Mouse (Mus musculus): ENCODE results near the gene Serinc5. TPM values are rescaled to one million over a fixed set of nuclear protein-coding genes. Genes with fewer than 3 reads are reported as not detected.

Serinc5 gene
- polyA plus RNA-seq, 1 experiment from 2014 or later, result 12.4 TPM

GRCm38 (mm10) chr13:92733741-92734140 lies 122.8 kb downstream of the Serinc5 start:
- WGBS, result 86% methylated on average over 11 of the region's 11 CpGs
- H3K4me3 ChIP-seq, result no peak overlapping the region
- no peak overlapping the region for H3K27ac ChIP-seq
- no peaks in the 10 kb centered on the region for H3K36me3 ChIP-seq
- no peak overlapping the region for H3K4me2 ChIP-seq (replicated peaks)
- no peak overlapping the region for H3K9ac ChIP-seq
- H3K4me1 ChIP-seq, result no peaks in the 10 kb centered on the region
- H3K9me3 ChIP-seq, result no peaks in the 10 kb centered on the region
- no peaks in the 10 kb centered on the region for H3K27me3 ChIP-seq
- ATAC-seq (ENCODE audit: insufficient number of reproducible peaks, insufficient read depth, low FRiP score, low TSS enrichment), result no peak

GRCm38 (mm10) chr13:92735693-92736092 lies 124.8 kb downstream of the Serinc5 start:
- no peaks in the 10 kb centered on the region for H3K4me1 ChIP-seq
- no peak overlapping the region for H3K4me2 ChIP-seq (replicated peaks)
- no peak overlapping the region for H3K4me3 ChIP-seq
- no peaks in the 10 kb centered on the region for H3K27me3 ChIP-seq
- WGBS, result 55% methylated on average over 1 of the region's 1 CpGs
- no peaks in the 10 kb centered on the region for H3K36me3 ChIP-seq
- no peak overlapping the region for H3K27ac ChIP-seq
- H3K9me3 ChIP-seq, result no peaks in the 10 kb centered on the region
- H3K9ac ChIP-seq, result no peak overlapping the region
- no peak for ATAC-seq (ENCODE audit: insufficient number of reproducible peaks, insufficient read depth, low FRiP score, low TSS enrichment)

DNA sequence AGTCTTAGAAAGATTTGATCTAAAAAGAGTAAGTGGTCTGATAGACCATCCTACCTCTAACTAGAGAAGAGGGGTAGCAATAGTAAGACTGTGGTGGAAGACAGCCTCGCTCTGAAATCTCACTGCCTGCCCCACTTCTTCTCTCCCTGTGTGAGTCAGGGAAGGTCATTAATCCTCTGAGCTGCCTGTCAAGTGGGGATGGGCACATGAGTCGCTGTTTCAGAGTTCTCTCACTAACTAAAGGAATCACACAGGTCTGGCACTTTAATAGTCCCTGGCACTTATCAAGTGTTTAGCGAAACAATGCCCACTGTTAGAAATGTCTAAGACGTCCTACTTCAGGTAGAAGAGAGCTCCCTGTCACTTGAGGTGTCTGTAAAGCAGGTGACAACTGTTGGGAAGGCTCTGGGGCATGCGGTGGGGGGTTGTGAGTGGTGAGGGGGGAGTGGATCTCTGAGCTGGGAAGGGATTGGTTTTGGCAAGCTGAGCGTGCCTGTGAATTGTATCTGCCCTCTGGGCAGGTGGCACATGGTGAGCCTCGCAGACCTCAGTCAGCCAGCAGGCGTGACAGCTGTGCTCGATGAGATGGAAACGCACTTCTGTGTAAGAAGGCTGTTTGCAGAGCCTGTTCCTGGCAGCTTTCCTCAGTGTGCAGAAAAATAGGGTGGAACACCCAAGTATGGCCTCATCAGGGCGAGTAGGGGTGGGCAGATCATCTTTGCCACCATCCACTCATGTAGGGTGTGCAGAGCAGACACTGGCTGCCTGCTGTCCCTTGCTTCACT lies 125.8 kb downstream of the Serinc5 start:
- Histone ChIP-seq H3K4me1 (no peaks in the 10 kb centered on the region), H3K27ac (no peak overlapping the region), H3K4me2 (replicated peaks) (no peak overlapping the region), H3K9me3 (no peaks in the 10 kb centered on the region), H3K36me3 (no peaks in the 10 kb centered on the region), H3K4me3 (no peak overlapping the region), H3K27me3 (no peaks in the 10 kb centered on the region), H3K9ac (no peak overlapping the region)
- WGBS, result 53% methylated on average over 11 of the region's 11 CpGs
- ATAC-seq (ENCODE audit: insufficient number of reproducible peaks, insufficient read depth, low FRiP score, low TSS enrichment), result no peak

GRCm38 (mm10) chr13:92738821-92739220 lies 127.9 kb downstream of the Serinc5 start:
- 52% methylated on average over 3 of the region's 3 CpGs for WGBS
- ATAC-seq (ENCODE audit: insufficient number of reproducible peaks, insufficient read depth, low FRiP score, low TSS enrichment), result no peak

DNA sequence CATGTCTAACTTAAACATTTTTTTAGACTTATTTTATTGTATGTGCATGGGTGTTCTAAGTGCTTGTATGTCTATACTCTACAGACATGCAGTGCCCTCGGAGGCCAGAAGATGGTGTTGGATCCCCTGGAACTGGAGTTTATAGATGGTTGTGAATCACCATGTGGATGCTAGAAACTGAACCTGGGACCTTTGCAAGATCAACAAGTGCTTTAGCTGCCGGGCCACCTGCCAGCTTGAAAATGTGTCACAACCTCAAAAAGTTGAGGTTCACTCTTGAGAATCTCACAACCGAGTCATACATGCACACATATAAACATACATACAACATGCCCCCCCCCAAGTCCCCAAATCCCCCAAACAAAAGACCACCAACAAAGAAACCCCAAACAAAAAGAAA lies 129.0 kb downstream of the Serinc5 start:
- Histone ChIP-seq H3K9me3 (no peaks in the 10 kb centered on the region), H3K4me1 (no peaks in the 10 kb centered on the region), H3K27ac (no peak overlapping the region), H3K4me2 (replicated peaks) (no peak overlapping the region), H3K27me3 (no peaks in the 10 kb centered on the region), H3K36me3 (no peaks in the 10 kb centered on the region), H3K9ac (no peak overlapping the region), H3K4me3 (no peak overlapping the region)
- WGBS, result 87% methylated on average over 3 of the region's 3 CpGs
- no peak for ATAC-seq (ENCODE audit: insufficient number of reproducible peaks, insufficient read depth, low FRiP score, low TSS enrichment)

More at GRCm38 (mm10) chr13:92738821-92739220, 127.9 kb downstream of the Serinc5 start:
- Histone ChIP-seq H3K4me2 (replicated peaks) (no peak overlapping the region), H3K9ac (no peak overlapping the region), H3K4me1 (no peaks in the 10 kb centered on the region), H3K27me3 (no peaks in the 10 kb centered on the region), H3K9me3 (no peaks in the 10 kb centered on the region), H3K36me3 (no peaks in the 10 kb centered on the region), H3K4me3 (no peak overlapping the region), H3K27ac (no peak overlapping the region)

GRCm38 (mm10) chr13:92740671-92741270 lies 129.9 kb downstream of the Serinc5 start:
- ATAC-seq (ENCODE audit: insufficient number of reproducible peaks, insufficient read depth, low FRiP score, low TSS enrichment), result no peak
- Histone ChIP-seq H3K9me3 (no peaks in the 10 kb centered on the region), H3K27ac (no peak overlapping the region), H3K27me3 (no peaks in the 10 kb centered on the region), H3K4me3 (no peak overlapping the region), H3K4me2 (replicated peaks) (no peak overlapping the region), H3K4me1 (no peaks in the 10 kb centered on the region), H3K9ac (no peak overlapping the region), H3K36me3 (no peaks in the 10 kb centered on the region)
- 13% methylated on average over 2 of the region's 2 CpGs for WGBS

DNA sequence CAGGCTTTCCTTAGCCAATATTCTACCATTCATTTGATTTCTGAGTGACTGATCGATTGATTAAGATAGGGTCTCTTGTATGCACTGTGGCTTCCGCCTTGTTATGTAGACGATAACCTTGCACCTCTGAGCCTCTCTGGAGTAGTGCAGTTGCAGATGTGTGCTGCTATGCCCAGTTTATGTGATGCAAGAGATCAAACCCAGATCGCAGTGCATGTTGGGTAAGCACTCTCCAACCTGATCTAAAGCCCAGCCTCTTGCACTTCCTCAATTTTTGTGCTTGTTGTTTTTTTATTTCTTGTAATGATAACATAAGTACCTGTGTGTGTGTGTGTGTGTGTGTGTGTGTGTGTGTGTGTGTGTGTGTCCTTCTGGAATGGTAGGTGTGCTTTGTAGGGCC lies 132.0 kb downstream of the Serinc5 start:
- no peaks in the 10 kb centered on the region for H3K9me3 ChIP-seq
- ATAC-seq (ENCODE audit: insufficient number of reproducible peaks, insufficient read depth, low FRiP score, low TSS enrichment), result no peak
- no peak overlapping the region for H3K27ac ChIP-seq
- H3K36me3 ChIP-seq, result no peaks in the 10 kb centered on the region
- H3K9ac ChIP-seq, result no peak overlapping the region
- H3K27me3 ChIP-seq, result no peaks in the 10 kb centered on the region
- H3K4me3 ChIP-seq, result no peak overlapping the region
- H3K4me1 ChIP-seq, result no peaks in the 10 kb centered on the region
- WGBS, result 83% methylated on average over 4 of the region's 4 CpGs
- no peak overlapping the region for H3K4me2 ChIP-seq (replicated peaks)

GRCm38 (mm10) chr13:92743337-92743736 lies 132.4 kb downstream of the Serinc5 start:
- no peak overlapping the region for H3K4me3 ChIP-seq
- H3K4me2 ChIP-seq (replicated peaks), result no peak overlapping the region
- no peak for ATAC-seq (ENCODE audit: insufficient number of reproducible peaks, insufficient read depth, low FRiP score, low TSS enrichment)
- no peak overlapping the region for H3K27ac ChIP-seq
- H3K9me3 ChIP-seq, result no peaks in the 10 kb centered on the region
- H3K27me3 ChIP-seq, result no peaks in the 10 kb centered on the region
- H3K36me3 ChIP-seq, result no peaks in the 10 kb centered on the region
- no peaks in the 10 kb centered on the region for H3K4me1 ChIP-seq
- H3K9ac ChIP-seq, result no peak overlapping the region
- WGBS, result 82% methylated on average over 5 of the region's 5 CpGs

DNA sequence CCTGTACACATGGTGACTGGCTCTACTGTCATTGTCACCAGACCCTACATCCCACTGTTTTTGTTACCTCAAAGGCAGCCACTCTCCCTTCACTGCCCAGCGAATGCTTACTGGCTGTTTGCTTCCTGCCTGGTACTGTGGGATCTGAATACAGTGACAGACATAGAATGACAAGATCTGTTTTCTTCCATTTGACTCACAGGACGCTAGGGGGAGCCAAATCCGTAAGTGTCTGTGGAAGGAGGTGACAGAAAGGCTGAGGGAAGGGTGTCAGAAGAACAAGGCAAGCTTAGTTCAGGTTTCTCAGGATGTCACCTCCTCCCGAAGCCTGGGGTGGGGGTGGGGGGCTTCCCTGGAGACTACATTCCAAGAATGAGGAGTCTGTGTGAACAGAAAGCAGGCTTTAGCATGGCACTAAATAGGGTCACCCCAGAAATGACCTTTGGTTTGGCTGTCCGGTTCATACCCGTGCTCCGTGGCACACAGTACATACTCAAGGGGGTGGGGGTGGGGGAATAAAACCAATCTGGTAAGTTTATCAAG lies 140.2 kb downstream of the Serinc5 start:
- Histone ChIP-seq H3K4me1 (peaks cover 3% of the 10 kb centered on the region; the same call in 1 of the 2 replicates), H3K4me3 (no peak overlapping the region), H3K27me3 (no peaks in the 10 kb centered on the region), H3K9ac (no peak overlapping the region), H3K9me3 (no peaks in the 10 kb centered on the region), H3K36me3 (no peaks in the 10 kb centered on the region), H3K27ac (0 out of 2 replicates have a peak overlapping the region, but pooled peaks have one; percentile 2), H3K4me2 (replicated peaks) (peak overlapping the region; percentile 21; the same call in 1 of the 2 replicates)
- 11% methylated on average over 7 of the region's 7 CpGs for WGBS
- no peak for ATAC-seq (ENCODE audit: insufficient number of reproducible peaks, insufficient read depth, low FRiP score, low TSS enrichment)

DNA sequence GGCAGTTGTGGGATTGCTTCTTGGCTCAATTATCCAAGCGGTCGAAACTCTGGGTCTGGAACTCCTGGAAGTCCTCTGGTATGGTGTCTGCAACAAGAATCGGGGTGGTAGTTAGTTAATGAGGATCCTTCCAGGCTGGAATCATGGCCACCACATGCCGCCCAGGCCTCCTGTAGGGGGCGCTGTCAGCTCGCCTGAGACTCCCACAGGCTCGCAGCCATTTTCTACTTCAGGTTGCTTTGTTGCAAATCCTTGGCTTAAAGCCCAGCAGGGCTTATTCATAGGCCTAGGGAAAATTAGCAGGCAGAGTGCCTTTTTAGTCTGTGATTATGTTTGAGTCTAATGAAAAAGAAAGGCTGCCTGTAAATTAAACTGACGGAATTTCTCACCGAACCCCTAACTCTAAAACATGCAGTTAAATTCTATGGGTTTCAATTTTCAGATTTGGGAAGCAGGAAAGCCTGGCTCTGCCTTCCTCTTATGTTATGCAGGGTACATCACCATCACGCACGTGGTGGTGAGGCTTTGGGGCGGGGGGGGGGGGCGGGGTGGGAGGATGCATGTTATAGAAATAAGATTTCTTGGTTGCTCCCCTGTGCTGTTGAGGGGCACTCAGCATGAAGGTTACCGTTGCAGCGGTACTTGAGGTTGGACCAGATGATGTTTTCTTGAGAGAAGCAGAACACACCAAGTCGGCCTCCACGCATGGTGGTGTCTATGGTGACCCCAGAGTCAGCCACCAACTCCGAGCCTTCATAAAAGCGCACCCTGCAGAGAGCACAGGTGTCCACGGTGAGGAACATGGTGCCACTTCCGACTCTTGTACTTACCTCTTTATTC lies 141.1 kb downstream of the Serinc5 start:
- no peak overlapping the region for H3K9ac ChIP-seq
- H3K27me3 ChIP-seq, result no peaks in the 10 kb centered on the region
- no peak overlapping the region for H3K4me3 ChIP-seq
- 63% methylated on average over 21 of the region's 21 CpGs for WGBS
- ATAC-seq (ENCODE audit: insufficient number of reproducible peaks, insufficient read depth, low FRiP score, low TSS enrichment), result peak; percentile 60
- H3K9me3 ChIP-seq, result no peaks in the 10 kb centered on the region
- peaks cover 3% of the 10 kb centered on the region; the same call in 1 of the 2 replicates for H3K4me1 ChIP-seq
- H3K36me3 ChIP-seq, result no peaks in the 10 kb centered on the region
- no peak overlapping the region for H3K4me2 ChIP-seq (replicated peaks)
- H3K27ac ChIP-seq, result 0 out of 2 replicates have a peak overlapping the region, but pooled peaks have one; percentile 2

DNA sequence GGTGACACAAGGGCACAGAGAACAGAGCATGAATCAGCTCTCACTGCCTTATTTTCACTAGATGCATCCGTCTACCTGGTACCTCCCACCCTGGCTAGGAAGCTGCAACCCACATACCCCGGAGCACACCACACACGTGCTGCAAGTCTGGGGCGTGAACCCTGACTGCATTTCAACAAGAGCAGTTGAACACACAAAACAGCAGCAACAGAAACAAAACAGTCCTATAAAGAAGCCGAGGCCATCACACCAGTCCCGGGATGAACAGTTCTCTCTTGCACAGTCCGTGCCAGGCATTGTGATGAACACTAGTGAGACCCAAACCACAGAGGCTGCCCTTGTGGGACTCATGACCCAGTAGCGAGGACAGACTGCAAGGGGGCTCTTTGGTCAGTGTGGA lies 142.8 kb downstream of the Serinc5 start:
- H3K9ac ChIP-seq, result no peak overlapping the region
- no peaks in the 10 kb centered on the region for H3K36me3 ChIP-seq
- no peak overlapping the region for H3K4me3 ChIP-seq
- H3K27ac ChIP-seq, result no peak overlapping the region
- no peaks in the 10 kb centered on the region for H3K9me3 ChIP-seq
- no peak overlapping the region for H3K4me2 ChIP-seq (replicated peaks)
- ATAC-seq (ENCODE audit: insufficient number of reproducible peaks, insufficient read depth, low FRiP score, low TSS enrichment), result no peak
- H3K4me1 ChIP-seq, result peaks cover 3% of the 10 kb centered on the region; the same call in 1 of the 2 replicates
- 92% methylated on average over 8 of the region's 8 CpGs for WGBS
- H3K27me3 ChIP-seq, result no peaks in the 10 kb centered on the region
